Mouse (Mus musculus): ENCODE measurements around the gene 9930111J21Rik1.
"Not testable (repeated sequence)": the region's sequence is repeated elsewhere in the genome, so short reads cannot be mapped to it uniquely, and the experiment has no call there.

9930111J21Rik1 gene

GRCm38 (mm10) chr11:48979251-48979650 is at the start of gene 9930111J21Rik1:
9930111J21Rik1 (minus strand) TSS chr11:48979398.
- not testable (repeated sequence) for DNase-seq

- not testable (repeated sequence) for DNase-seq
These were observed 32.9 kb upstream of the 9930111J21Rik1 start for GRCm38 (mm10) chr11:49012074-49012473.

GRCm38 (mm10) chr11:49006785-49007184 is 27.6 kb upstream of the 9930111J21Rik1 start:
- not testable (repeated sequence) for DNase-seq

GRCm38 (mm10) chr11:49006317-49006716 is 27.1 kb upstream of the 9930111J21Rik1 start:
- DNase-seq = not testable (repeated sequence)

GRCm38 (mm10) chr11:49000411-49000810 is 21.2 kb upstream of the 9930111J21Rik1 start:
- DNase-seq = not testable (repeated sequence)

- DNase-seq = not testable (repeated sequence)
These were observed 14.8 kb upstream of the 9930111J21Rik1 start, which contains the start of gene Tgtp1 for GRCm38 (mm10) chr11:48994018-48994417. Tgtp1 (minus strand) TSS chr11:48994172.

GRCm38 (mm10) chr11:48993296-48993695 is 14.1 kb upstream of the 9930111J21Rik1 start:
- DNase-seq = not testable (repeated sequence)

- not testable (repeated sequence) for DNase-seq
These were observed 12.7 kb upstream of the 9930111J21Rik1 start, which contains the start of gene Gm12185 for GRCm38 (mm10) chr11:48991740-48992520. Gm12185 (minus strand) TSS chr11:48992226.

- not testable (repeated sequence) for DNase-seq
These were observed 10.8 kb upstream of the 9930111J21Rik1 start for GRCm38 (mm10) chr11:48989981-48990380.

GRCm38 (mm10) chr11:48988219-48988618 is 9.0 kb upstream of the 9930111J21Rik1 start:
- DNase-seq = peak; percentile 35 to 41

- not testable (repeated sequence) for DNase-seq
These were observed 3.6 kb upstream of the 9930111J21Rik1 start for GRCm38 (mm10) chr11:48982848-48983247.

GRCm38 (mm10) chr11:48980052-48980451 is 854 bp upstream of the 9930111J21Rik1 start:
- not testable (repeated sequence) for DNase-seq

- not testable (repeated sequence) for DNase-seq
These were observed 808 bp downstream of the 9930111J21Rik1 start, which contains the start of gene Olfr56 for GRCm38 (mm10) chr11:48978240-48978939. Olfr56 (plus strand) TSS chr11:48978889.

GRCm38 (mm10) chr11:48974686-48975085 is 4.5 kb downstream of the 9930111J21Rik1 start:
- DNase-seq = not testable (repeated sequence)

GRCm38 (mm10) chr11:48946090-48946489 is 33.1 kb downstream of the 9930111J21Rik1 start, which contains the start of gene Psme2b:
Psme2b (minus strand) TSS chr11:48946190.
- not testable (repeated sequence) for DNase-seq

GRCm38 (mm10) chr11:48939286-48939685 is 39.9 kb downstream of the 9930111J21Rik1 start:
- DNase-seq = not testable (repeated sequence)

- not testable (repeated sequence) for DNase-seq
These were observed 43.9 kb downstream of the 9930111J21Rik1 start for GRCm38 (mm10) chr11:48935291-48935690.

- not testable (repeated sequence) for DNase-seq
These were observed 45.3 kb downstream of the 9930111J21Rik1 start for GRCm38 (mm10) chr11:48933923-48934322.

- not testable (repeated sequence) for DNase-seq
These were observed 45.8 kb downstream of the 9930111J21Rik1 start for GRCm38 (mm10) chr11:48933422-48933821.

GRCm38 (mm10) chr11:48928068-48928467 is 51.1 kb downstream of the 9930111J21Rik1 start:
- DNase-seq = not testable (repeated sequence)

- not testable (repeated sequence) for DNase-seq
These were observed 52.8 kb downstream of the 9930111J21Rik1 start for GRCm38 (mm10) chr11:48926437-48926836.

- DNase-seq = not testable (repeated sequence)
These were observed 55.4 kb downstream of the 9930111J21Rik1 start for GRCm38 (mm10) chr11:48923818-48924217.

GRCm38 (mm10) chr11:48918380-48918779 is 60.8 kb downstream of the 9930111J21Rik1 start:
- DNase-seq = no peak
